Mouse (Mus musculus): ENCODE data around the gene Thap11.

GRCm38 (mm10) chr8:105856168-105856835 is 1.4 kb downstream of the Thap11 start:
- TF ChIP-seq CTCF (IDR thresholded peaks at IDR 0.05; ENCODE audit: low read depth): no peak
- TF ChIP-seq EP300 (IDR thresholded peaks at IDR 0.05; ENCODE audit: low read depth): no peak
